Mouse (Mus musculus) olfactory bulb, adult 2 months (tissue): ENCODE measurements around the gene Cldnd1. TPM values are rescaled to one million over a fixed set of nuclear protein-coding genes. Genes with fewer than 3 reads are reported as not detected.
A peak's percentile ranks its signal among the peaks of the same experiment; 100 is the strongest.

Experiments
- H3K27ac ChIP-seq: fragments of 200-500 bp; 2 replicates; pipeline ENCODE4 v1.5.1; 2012; ENCODE audit warnings: low read depth, low read length; ENCODE audit not compliant: insufficient read depth
- H3K4me1 ChIP-seq: fragments of 200-500 bp; 2 replicates; pipeline ENCODE4 v1.6.1; 2012; ENCODE audit warnings: low read length; ENCODE audit not compliant: control insufficient read depth, insufficient read depth
- H3K4me3 ChIP-seq: fragments of 200-500 bp; 2 replicates; pipeline ENCODE4 v1.5.1; 2012; ENCODE audit warnings: mild to moderate bottlenecking, low read depth, low read length, moderate library complexity; ENCODE audit not compliant: insufficient read depth
- CTCF ChIP-seq: fragments of 200-500 bp; IDR thresholded peaks from 2 replicates; pipeline ENCODE4 v1.5.1; 2012; ENCODE audit warnings: low read depth, mild to moderate bottlenecking, low read length, moderate library complexity; ENCODE audit not compliant: insufficient read depth
- POLR2A ChIP-seq: fragments of 200-500 bp; IDR thresholded peaks from 2 replicates; pipeline ENCODE4 v1.6.1; 2012; ENCODE audit warnings: mild to moderate bottlenecking, low read depth, low read length, moderate library complexity; ENCODE audit not compliant: insufficient read depth
- WGBS: fragments of 180-500 bp; shearing (Covaris S2); methylation state at CpG from one replicate; pipeline ENCODE4 v1.1.7; 2018; 5-methylcytosine and 5-hydroxymethylcytosine counted together
- polyA plus RNA-seq: library from polyadenylated mRNA; stranded (reverse); fragments of >200 nt; gene quantifications from 2 replicates; pipeline ENCODE4 v1.2.4, GENCODE M21; 2012; ENCODE audit warnings: low replicate concordance; ENCODE audit not compliant: missing spikeins, insufficient read depth, insufficient read length

Cldnd1 gene
- polyA plus RNA-seq: not detected in 2 replicates

DNA sequence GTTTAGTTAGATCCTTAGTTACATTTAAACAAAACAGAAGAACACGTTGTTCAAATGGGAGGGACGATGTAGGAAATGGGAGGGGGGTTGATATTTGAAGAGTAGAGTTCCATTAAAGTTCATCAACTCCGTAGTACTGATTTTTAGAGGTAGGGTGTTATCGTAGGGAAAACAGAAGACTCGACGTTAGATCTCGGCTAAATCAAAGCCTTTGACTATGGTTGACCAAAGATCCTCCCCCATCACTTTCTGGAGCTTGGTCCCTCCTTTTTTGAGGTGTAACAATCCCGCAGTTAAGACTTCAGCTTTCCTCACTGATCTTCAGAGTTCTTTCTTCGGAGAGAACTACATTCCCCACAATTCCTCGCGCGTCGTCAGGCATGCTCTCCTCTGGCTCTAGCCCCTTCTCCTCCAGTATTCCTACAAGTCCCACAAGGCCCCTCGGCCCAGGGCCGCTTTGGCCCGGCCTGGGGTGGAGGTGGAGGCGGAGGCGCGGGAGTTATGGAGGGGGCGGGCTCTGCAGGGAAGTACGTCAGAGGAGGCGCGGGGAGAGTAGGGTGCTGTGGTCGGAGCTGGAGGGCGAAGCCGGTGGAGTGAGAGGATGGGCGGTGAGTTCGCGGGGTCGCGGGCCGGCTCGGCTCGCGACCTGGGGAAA is at the start of gene Cldnd1:
Cldnd1 (plus strand) TSS at position 434 of the 655 bp plus-strand sequence.
- no peak within 1 kb of the TSS for H3K27ac ChIP-seq

DNA sequence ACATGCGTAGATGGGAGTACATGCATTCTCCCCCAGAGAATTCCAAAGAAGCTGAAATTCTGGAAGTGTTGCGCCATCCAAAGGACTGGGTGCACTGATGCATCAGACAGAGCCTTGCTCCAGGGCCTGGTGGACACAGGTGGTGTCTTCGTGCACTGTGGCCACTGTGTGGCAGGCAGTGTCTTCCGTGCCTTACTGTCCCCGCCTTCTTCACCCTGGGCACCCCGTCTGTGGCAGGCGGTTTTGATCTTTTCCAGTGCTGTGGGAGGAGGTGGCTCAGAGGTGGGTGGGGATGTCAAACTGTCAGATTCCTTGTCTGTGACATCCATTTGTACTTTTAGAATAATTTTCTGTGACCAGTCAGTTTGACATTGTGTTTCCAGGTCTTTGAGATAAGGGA is 49.0 kb upstream of the Cldnd1 start:
- WGBS: 89% methylated on average over 7 of the region's 7 CpGs
- no peak for TF ChIP-seq CTCF
- TF ChIP-seq POLR2A: no peak
- no peak overlapping the region for H3K4me3 ChIP-seq
- H3K4me1 ChIP-seq: no peaks in the 10 kb centered on the region
- H3K27ac ChIP-seq: no peak overlapping the region

More for the DNA sequence above, at the start of gene Cldnd1:
- 2% methylated on average over 33 of the region's 35 CpGs for WGBS
- Histone ChIP-seq H3K4me3 (peak within 1 kb of the TSS; percentile 86), H3K4me1 (peaks cover 6% of the 10 kb centered on the region)
- no peak for TF ChIP-seq CTCF
- peak; percentile 57 for TF ChIP-seq POLR2A

DNA sequence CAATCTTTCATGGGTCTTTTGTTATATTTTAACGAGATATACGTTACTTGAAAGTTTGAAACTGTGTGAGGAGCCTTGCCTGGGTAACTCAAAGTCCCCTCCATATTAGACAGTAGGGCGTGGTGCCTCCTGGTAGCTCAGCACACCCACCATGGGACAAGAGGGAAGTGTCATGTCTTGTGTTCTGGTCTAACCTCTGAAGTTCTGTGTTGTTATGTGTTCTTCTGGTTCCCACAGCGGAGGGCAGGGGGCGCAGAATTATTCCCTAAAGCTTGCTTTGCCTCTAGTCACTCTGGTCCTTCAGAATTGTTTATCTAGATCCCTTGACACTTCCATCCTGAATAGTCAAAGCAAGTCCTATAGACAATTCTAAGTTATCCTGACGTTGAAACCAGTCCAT is 45.7 kb upstream of the Cldnd1 start:
- H3K4me3 ChIP-seq: no peak overlapping the region
- H3K27ac ChIP-seq: no peak overlapping the region
- WGBS: 93% methylated on average over 6 of the region's 6 CpGs
- TF ChIP-seq POLR2A: no peak
- TF ChIP-seq CTCF: no peak
- no peaks in the 10 kb centered on the region for H3K4me1 ChIP-seq

DNA sequence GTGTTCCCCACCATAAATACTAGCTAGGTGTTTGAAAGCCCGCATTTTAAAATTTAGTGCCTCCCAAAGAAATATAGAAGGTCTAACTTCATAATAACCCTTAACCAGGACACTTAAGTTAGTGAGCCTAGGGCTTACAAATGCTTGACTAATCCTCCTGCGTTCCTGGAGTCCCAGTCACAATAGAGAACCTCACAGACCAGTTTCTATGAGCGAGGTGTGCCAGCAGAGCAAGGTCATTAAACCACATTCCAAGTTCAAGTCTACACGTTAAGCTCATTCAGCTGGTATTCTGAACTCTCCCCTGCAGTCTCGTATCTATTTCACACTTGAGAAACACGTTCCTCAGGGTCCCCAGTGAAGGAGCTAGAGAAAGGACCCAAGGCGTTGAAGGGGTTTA is 44.8 kb upstream of the Cldnd1 start:
- H3K27ac ChIP-seq: no peak overlapping the region

DNA sequence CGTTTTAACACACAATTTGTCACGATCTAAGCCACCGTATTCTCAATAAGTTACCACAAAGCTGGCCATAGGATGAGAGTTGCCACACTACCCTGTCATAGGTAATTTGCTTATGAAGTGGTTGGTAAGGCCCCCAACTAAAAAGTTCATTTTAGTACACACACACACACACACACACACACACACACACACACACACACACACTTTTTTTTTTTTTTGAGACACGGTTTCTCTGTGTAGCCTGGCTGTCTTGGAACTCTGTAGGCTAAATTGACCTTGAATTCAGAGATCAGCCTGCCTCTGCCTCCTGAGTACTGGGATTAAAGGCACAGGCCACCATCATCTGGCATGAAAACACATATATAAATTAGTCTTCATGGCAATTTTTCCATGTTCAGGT is 43.8 kb upstream of the Cldnd1 start:
- Histone ChIP-seq H3K4me1 (no peaks in the 10 kb centered on the region), H3K27ac (no peak overlapping the region), H3K4me3 (no peak overlapping the region)
- TF ChIP-seq POLR2A (no peak), CTCF (no peak)
- 93% methylated on average over 4 of the region's 4 CpGs for WGBS

More for the DNA sequence above, 44.8 kb upstream of the Cldnd1 start:
- Histone ChIP-seq H3K4me1 (no peaks in the 10 kb centered on the region), H3K4me3 (no peak overlapping the region)
- WGBS: 85% methylated on average over 7 of the region's 7 CpGs
- TF ChIP-seq CTCF (no peak), POLR2A (no peak)

DNA sequence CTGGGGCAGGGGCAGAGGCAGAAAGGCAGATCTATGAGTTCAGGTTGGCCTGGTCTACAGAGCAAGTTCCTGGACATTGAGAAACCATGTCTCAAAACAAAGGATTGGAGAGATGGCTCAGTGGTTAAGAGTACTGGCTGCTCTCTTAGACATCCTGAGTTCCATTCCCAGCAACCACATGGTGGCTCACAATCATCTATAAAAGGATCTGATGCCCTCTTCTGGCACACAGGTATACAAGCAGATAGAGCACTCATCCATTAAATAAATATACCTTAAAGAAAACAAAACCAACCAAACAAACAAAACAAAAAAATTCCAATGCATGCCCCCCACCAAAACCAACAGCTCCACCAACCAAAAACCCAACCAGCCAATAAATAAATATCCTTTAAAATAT is 43.2 kb upstream of the Cldnd1 start:
- Histone ChIP-seq H3K27ac (no peak overlapping the region), H3K4me3 (no peak overlapping the region), H3K4me1 (no peaks in the 10 kb centered on the region)
- TF ChIP-seq CTCF (no peak), POLR2A (no peak)

DNA sequence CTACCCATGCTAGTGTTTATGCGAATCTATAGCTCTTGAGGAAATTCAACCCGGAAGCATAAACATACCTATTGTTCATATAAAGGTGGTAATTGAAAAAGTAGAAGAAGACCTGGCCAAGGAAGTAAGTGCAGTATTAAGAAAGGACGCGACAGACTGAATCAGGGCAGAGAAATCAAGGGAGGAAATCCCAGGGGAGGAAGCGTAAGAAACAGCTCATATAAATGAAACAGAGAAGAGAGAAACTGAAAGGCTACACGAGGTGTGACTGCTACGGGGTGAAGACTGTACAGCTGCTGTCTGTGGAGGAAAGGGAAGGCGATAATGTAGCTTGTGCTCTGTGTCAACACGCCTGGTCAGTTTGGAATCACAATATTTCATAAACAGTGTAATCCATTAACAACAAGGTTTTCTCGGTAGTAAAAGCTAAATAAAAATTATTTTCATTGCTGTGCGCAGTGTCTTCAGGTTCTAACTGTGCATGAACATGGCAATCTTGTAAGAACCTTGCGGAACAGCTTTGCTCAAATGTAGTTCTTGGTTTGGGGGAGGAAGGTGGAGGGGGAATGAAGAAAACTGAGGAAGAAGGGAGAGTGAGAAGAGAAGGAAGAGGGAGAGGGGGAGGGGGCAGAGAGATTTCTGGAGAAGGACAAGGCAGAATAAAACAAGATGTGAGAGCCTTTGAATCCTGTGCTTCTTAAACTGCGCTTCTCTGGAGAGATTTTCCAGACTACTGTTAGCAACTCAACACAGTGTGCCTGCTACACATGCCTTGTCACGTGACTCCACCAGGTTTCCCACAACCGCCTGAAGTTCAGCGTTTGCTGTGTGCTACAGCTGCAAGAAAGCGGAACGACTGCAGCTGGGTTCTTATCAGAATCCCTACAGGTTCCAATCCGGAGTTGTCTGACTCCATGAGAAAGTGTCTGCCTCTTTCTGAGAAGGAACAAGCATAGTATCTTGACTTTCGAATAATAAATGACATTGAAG is 41.9 kb upstream of the Cldnd1 start:
- Histone ChIP-seq H3K27ac (no peak overlapping the region), H3K4me1 (no peaks in the 10 kb centered on the region), H3K4me3 (no peak overlapping the region)
- TF ChIP-seq CTCF: no peak
- no peak for TF ChIP-seq POLR2A
- 77% methylated on average over 20 of the region's 20 CpGs for WGBS

DNA sequence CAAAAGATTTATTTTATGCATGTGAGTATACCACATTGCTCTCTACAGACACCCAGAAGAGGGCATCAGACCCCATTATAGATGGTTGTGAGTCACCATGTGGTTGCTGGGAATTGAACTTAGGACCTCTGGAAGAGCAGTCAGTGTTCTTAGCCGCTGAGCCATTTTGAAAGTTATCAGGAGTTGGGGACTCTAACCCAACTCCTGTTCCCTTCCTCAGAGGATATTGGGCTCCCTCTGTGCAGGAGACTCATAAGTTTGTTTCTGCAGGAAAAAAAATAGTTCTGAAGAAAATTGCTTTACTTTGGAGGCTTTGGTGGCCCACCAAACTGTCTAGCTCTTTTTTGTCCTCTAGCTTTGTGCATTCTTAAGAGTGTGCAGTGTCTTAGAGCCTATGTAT is 39.2 kb upstream of the Cldnd1 start:
- H3K27ac ChIP-seq: no peak overlapping the region
- H3K4me1 ChIP-seq: no peaks in the 10 kb centered on the region
- TF ChIP-seq CTCF (no peak), POLR2A (no peak)
- no peak overlapping the region for H3K4me3 ChIP-seq
- WGBS: 94% methylated on average over 1 of the region's 1 CpGs
